Mouse (Mus musculus) brain, embryonic 18.5 days (tissue): Measurements from ENCODE around the gene Edf1.

ENCODE experiments used
- DNase-seq: peaks from one replicate; pipeline ENCODE4 v3.0.0-alpha.2; 2012; ENCODE audit warnings: low read depth, low spot score

Gene Edf1

DNA sequence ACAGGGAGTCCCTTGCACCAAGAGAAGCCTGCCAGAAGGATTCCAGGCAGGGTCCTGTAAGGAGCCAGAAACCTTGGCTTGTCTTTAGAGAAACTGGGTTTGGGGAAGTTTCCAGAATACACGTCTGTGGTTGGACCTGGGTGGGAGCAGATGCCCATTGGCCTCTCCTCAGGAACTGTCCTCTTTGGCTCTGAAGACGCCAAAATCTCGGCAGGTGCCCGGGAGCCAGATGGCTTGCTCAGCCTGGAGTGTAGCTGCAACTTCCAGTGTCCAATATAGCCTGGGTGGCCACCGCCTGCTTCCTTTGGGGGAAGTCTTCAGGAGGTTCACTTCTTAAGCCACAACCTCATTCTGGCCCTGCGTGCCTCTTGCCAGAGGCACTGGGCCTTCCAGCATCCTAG lies 24.3 kb downstream of the Edf1 start:
- no peak for DNase-seq

- DNase-seq: no peak
Measured at GRCm38 (mm10) chr2:25582466-25583119, 24.9 kb downstream of the Edf1 start.

DNA sequence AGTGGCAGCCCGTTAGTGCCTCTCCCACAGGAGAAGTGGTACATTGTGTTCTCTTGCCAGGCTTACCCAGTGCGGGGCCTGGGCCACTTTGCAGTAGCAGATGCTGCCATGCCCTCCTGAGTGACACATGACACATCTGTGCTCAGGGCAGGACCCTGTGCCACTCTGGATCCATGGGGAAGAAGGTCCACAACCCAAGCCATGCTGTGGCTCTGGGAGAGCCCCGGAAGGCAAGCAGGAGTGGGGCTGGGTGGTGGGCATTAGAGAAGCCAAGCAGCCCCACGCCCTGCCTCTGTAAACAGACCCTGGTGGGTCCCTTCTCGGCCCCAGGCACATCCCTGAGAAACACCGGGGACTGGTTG lies 25.5 kb downstream of the Edf1 start:
- no peak for DNase-seq

- no peak for DNase-seq
Measured at GRCm38 (mm10) chr2:25583571-25583970, 25.9 kb downstream of the Edf1 start.

DNA sequence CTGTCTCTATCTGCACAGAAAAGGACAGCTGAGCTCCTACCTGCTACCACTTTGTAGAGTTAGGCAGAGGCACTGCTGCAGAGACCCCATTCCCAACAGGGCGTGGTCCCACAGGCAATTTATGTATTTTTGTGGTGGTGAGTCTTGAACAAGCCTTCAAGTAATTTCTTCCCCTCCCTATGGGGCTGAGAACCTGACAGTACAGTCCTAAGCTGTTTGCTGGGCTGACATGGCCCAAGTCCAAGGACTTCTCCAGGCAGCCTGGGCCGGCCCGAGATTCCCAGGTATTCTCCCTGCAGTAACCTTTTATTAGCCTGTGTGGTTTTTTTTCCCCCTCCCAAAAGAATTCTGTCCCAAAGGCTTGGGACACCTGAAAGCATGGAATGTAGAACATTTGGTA lies 26.5 kb downstream of the Edf1 start:
- DNase-seq: no peak

DNA sequence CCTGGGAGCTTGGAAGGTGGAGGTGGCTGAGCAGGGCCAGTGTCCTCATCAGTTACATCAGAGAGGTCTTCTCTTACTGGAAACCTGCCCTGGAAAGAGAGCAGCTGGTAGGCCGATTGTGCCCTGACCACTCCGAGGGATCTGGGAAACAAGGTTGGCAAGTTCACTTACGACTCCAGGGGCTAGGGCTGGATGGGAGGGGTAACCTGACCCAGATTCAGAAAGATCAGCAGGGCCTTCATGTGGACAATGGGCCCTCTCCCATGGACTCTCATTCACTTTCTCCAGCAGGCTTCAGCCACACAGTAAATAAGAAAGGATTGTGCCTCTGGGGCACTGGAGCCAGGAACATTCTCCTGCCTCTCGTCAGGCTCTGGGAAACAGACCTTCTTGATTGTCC lies 27.2 kb downstream of the Edf1 start:
- DNase-seq: no peak

DNA sequence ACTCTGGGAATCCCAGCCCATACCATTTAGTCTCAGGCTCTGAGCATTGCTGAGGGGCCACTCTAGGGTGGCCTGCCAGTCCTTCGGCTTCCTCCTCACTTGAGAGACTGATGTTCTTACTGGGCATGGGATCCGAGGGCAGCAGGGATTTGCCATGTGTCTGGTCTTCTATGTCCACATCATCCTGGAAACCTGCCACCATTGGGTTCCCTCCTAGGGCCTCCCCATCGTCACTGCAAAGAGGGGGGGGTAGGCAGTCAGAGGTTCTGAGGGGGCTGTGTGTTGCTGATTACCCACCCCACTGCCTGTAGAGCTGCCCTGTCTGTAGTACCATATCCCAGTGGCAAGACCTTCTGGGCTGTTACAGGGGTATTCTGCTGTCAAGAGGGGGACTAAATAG lies 28.0 kb downstream of the Edf1 start:
- DNase-seq: no peak

- no peak for DNase-seq
Measured at GRCm38 (mm10) chr2:25587290-25587689, 29.6 kb downstream of the Edf1 start.

DNA sequence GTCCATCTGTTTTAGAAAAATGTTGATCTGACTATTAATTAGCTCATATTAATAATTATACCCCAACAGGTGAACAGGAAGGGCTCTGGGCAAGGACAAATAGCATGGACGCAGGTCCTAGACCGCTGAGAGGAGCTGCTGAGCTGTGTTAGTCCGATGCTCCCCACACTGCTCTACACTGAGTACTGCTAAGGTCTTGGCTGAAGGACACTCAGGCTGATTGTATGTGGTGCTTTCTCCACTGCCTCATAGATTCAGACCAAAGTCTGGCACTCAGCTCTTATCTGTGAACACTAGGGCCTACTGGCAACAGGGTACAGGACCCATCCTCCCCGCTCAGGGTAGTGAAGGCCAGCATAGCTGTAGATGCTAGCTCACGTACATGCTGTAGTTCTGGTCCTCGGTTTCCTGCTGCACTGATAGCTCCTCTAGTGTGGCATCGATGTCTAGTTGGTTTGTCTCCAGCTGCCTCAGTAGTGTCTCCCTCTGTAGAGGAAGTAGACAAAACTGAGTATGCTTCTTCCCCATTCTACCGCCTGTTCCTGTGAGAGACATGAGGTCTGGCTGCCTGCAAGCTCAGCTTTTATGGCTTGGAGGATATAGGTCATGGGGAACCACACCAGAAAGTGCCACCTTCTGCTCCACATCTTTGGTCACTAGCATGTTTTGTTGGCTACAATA lies 30.7 kb downstream of the Edf1 start:
- no peak for DNase-seq

DNA sequence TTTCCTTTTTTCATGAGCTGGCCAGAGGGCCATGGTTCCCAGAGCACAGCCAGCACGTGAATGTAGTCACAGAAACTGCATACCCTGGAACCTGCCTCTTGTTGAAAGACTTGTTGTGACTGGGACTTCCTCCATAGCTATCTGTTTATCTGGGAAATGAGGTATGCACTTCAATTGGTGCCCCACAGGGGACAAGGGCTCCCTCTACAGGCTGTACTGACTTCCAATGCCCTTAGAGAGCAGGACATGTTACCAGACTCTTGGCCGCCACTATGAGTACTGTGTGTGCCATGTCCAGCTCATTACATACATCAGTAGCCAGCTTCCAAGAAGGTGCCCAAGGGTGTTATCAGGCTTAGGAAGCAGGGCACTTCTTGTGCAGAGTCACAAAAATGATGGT lies 34.2 kb downstream of the Edf1 start:
- no peak for DNase-seq

DNA sequence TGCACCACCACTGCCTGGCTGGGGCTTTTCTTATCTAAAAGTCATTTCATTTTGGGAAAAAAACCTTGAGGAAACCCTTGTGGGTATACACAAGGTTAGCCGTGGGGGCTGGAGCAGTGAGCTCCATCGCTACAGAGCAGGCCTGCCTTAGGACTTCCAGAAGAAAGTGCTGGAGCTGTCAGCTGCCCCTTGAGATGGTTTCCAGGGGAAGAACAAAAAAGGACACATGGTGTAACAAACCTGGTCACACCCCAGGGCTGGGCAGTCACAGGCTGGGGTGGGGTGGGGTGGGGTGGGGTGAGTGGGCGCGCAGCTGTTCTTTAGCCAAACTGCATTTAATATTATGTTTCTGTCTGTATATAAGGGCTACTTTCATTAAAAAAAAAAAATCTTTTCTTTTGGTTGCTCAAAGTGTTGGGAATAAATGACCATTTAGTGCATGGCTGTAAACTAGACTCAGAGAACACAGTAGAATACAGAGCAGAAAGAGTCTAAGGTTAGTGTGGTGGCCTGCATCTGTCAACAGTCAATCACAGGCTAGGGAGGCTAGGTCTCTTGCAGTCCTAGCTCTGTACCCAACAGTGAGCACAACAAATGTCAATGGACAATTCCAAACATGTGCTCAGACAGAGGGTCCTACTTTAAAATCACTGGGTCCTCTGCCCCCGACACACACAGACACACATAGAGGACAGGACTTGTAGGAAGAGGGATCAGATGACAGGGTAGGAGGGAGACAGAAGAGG lies 39.3 kb downstream of the Edf1 start:
- no peak for DNase-seq

DNA sequence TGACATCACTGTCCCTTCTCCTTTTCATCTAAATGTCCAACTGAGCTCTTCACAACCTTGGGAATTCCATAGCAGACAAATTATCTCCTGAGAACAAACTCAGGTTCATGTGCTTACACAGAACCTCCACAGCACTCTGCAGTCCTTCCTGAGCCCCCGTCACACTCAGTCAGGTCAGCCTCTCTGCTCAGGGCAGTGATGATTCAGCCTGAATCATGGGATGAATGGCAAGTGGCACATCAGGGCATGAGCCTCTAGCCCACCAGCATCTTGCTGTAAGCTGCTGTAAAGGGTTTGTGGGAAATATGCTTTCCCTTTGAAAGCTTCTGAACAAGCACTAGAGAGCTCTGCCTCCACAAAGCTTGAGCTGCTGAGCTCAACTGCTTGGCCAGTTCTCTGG lies 41.1 kb downstream of the Edf1 start:
- no peak for DNase-seq

GRCm38 (mm10) chr2:25600037-25600436 lies 42.4 kb downstream of the Edf1 start:
- no peak for DNase-seq

- no peak for DNase-seq
Measured at GRCm38 (mm10) chr2:25602526-25602925, 44.9 kb downstream of the Edf1 start.

- DNase-seq: peak; percentile 80
Measured at GRCm38 (mm10) chr2:25607761-25608622, 50.3 kb downstream of the Edf1 start, which contains the start of gene Rabl6. Rabl6 (minus strand) TSS chr2:25608521.

- DNase-seq: no peak
Measured at GRCm38 (mm10) chr2:25608671-25609070, 51.0 kb downstream of the Edf1 start.
